ENCODE assay signal across 23 mouse cellular contexts in genomic region chr9:37004676-37005075, GRCm38 (mm10).
DNase-seq lines count a peak whose midpoint lies in the region; ATAC-seq lines count a peak whose summit lies in the region.
"Had no signal": no experiment of that assay in that cellular context is flagged by ENCODE, and none has a peak within 500 bp of the region (broad histone marks: within the 10 kb centered on the region; RNA-seq: fewer than 3 reads in every experiment).

No protein-coding gene starts in this region.

- no peak overlapping the region for H3K9ac ChIP-seq in neural tube, embryonic 14.5 days (replicated peaks; ENCODE audit: low read depth, low read length)
- no peak overlapping the region for H3K9ac ChIP-seq in heart, embryonic 12.5 days
- H3K9ac ChIP-seq: forebrain, embryonic 13.5 days; hindbrain, embryonic 14.5 days had no signal

- ATAC-seq in cerebellum, adult (ENCODE audit: insufficient number of reproducible peaks, low FRiP score, low TSS enrichment) = 0 out of 2 replicates have a peak, but pooled peaks have one; percentile 17
- no peak for ATAC-seq in neural tube, embryonic 14.5 days (ENCODE audit: low read depth)
- no peak for ATAC-seq in heart, embryonic 12.5 days (ENCODE audit: insufficient number of reproducible peaks, low FRiP score)
- ATAC-seq: forebrain, embryonic 13.5 days; forebrain, embryonic 16.5 days; hindbrain, postnatal 0 days; inflammation-experienced regulatory T-cells, adult 6 months; intestine, embryonic 16.5 days had no signal

- peaks cover 30% of the 10 kb centered on the region; the same call in 1 of the 2 replicates for H3K4me1 ChIP-seq in neural tube, embryonic 14.5 days (ENCODE audit: control insufficient read depth, insufficient read depth, low read length)
- peaks cover 48% of the 10 kb centered on the region for H3K4me1 ChIP-seq in heart, embryonic 12.5 days (replicated peaks)

- no peaks in the 10 kb centered on the region for H3K27me3 ChIP-seq in neural tube, embryonic 14.5 days (ENCODE audit: control insufficient read depth, insufficient read depth, low read length)
- H3K27me3 ChIP-seq in heart, embryonic 12.5 days (replicated peaks) = no peaks in the 10 kb centered on the region
- H3K27me3 ChIP-seq: forebrain, embryonic 13.5 days had no signal

- WGBS in neural tube, embryonic 14.5 days = 29% methylated on average over 6 of the region's 6 CpGs
- WGBS in heart, embryonic 12.5 days = 31% methylated on average over 6 of the region's 6 CpGs

- 0 out of 2 replicates have a peak overlapping the region, but pooled peaks have one; percentile 16 for H3K27ac ChIP-seq in neural tube, embryonic 14.5 days (ENCODE audit: low read depth, low read length)
- H3K27ac ChIP-seq in heart, embryonic 12.5 days (ENCODE audit: poor library complexity, severe bottlenecking) = no peak overlapping the region
- H3K27ac ChIP-seq: forebrain, embryonic 13.5 days; heart, adult 2 months; heart, embryonic 10.5 days; hindbrain, embryonic 14.5 days; hindbrain, postnatal 0 days had no signal

- no peak overlapping the region for H3K4me2 ChIP-seq in neural tube, embryonic 14.5 days (ENCODE audit: low read depth, low read length)
- H3K4me2 ChIP-seq in heart, embryonic 12.5 days = no peak overlapping the region
- H3K4me2 ChIP-seq: forebrain, embryonic 13.5 days; hindbrain, embryonic 14.5 days had no signal

- H3K4me3 ChIP-seq in neural tube, embryonic 14.5 days (ENCODE audit: low read depth, low read length) = no peak overlapping the region
- H3K4me3 ChIP-seq in heart, embryonic 12.5 days = no peak overlapping the region
- H3K4me3 ChIP-seq: forebrain, embryonic 10.5 days; forebrain, embryonic 13.5 days; heart, adult 2 months; heart, embryonic 10.5 days had no signal

- no peaks in the 10 kb centered on the region for H3K36me3 ChIP-seq in neural tube, embryonic 14.5 days (ENCODE audit: control insufficient read depth, insufficient read depth, low read length)
- no peaks in the 10 kb centered on the region for H3K36me3 ChIP-seq in heart, embryonic 12.5 days
- H3K36me3 ChIP-seq: heart, embryonic 10.5 days had no signal

- DNase-seq in cerebellum, postnatal 4 days (ENCODE audit: low spot score in 2 of 2) = no peak
- DNase-seq in neural tube, embryonic 10.5 days (ENCODE audit: extremely low spot score, low spot score) = no peak
- peak; percentile 76 for DNase-seq in ZHBTc4 (ENCODE audit: low read depth, low spot score)
- DNase-seq: adrenal gland, adult 2 months; adrenal gland, postnatal 14 days; cerebellum, adult 11-12 months; cerebellum, adult 8-10 months; cerebellum, postnatal 10 days; cerebellum, postnatal 36 days; gastrocnemius, postnatal 10 days; gastrocnemius, postnatal 36 days; heart, adult 2 months had no signal

- H3K9me3 ChIP-seq in neural tube, embryonic 14.5 days (ENCODE audit: control insufficient read depth, low read length) = no peaks in the 10 kb centered on the region
- H3K9me3 ChIP-seq in heart, embryonic 12.5 days (replicated peaks) = no peaks in the 10 kb centered on the region
- H3K9me3 ChIP-seq: forebrain, embryonic 10.5 days; forebrain, embryonic 13.5 days; heart, embryonic 10.5 days had no signal
